Mouse (Mus musculus): Measurements from ENCODE around the gene Cd81.

DNA sequence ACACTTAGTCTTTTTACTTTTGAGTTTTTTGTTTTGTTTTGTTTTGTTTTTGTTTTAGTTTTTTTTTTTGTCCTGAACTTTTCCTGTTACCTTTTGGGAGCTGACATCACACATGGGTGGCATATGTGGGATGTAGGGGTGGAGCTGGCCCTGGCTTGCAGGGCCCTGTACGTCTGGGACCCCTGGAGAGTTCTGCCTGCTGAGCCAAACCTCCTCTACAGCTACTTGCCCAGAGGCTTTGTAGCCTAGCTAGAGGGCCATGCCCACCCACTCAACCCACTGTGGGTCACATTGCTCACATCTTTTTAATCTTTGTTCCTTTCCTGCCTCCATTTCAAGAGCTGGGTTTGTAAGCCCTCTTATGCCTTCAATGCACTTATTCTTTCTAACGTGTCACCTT, 14.9 kb downstream of the Cd81 start:
- TF ChIP-seq CTCF (IDR thresholded peaks at IDR 0.05; ENCODE audit: control insufficient read depth, insufficient read depth, insufficient read length) (no peak), CEBPB (IDR thresholded peaks at IDR 0.05; ENCODE audit: low read depth) (no peak), MAX (IDR thresholded peaks at IDR 0.05) (no peak), MYOG (IDR thresholded peaks at IDR 0.05; ENCODE audit: control insufficient read depth, extremely low read depth, insufficient read length) (no peak), USF1 (IDR thresholded peaks at IDR 0.05; ENCODE audit: low read depth) (no peak)

Measured in C2C12 (cell line).